Mouse (Mus musculus): ENCODE data around the gene Incenp. TPM values are rescaled to one million over a fixed set of nuclear protein-coding genes. Genes with fewer than 3 reads are reported as not detected.

Gene Incenp
- polyA plus RNA-seq (2015; fragmentation: Nextera tagmentation; extraction: Ambion mirVana), result 102 and 108 TPM in 2 replicates

DNA sequence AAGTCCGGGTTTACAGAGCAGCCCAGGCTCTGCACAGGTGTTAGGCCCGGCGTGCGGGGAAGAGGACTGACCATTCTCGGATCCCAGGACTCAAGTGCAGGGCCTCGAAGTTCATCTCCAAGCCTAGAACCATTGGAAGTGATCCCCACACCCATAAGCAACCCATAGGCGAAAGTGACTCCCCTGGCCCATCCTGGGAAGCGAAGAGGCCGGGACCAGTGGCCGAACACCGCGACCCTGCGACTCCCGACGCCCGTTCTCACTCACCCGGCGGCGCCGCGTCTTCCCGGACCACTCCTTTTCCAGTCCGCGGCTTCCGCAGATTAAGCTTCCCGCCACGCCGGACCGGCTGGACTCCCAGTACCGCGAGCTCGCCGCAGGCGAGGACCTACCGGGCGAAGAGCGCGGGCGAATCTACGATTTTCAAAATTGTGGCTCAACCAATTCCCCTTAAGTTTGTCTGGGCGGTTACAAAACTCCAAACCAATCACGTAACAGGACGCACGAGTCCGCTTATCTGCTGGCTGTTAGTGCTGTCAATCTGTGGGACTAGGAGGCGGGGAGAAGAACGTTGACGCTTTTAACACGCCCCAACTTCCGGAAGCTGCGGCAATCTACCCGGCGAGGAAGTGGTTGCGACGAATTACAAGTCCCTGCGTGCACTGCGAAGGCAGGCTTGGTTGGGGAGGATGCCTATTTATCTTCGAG is at the start of gene Incenp:
TSS of gene Incenp (minus strand) at position 480 of the 708 bp plus-strand sequence.
- Histone ChIP-seq H3K9ac (peak within 1 kb of the TSS; percentile 85), H3K4me2 (replicated peaks) (peak within 1 kb of the TSS; percentile 87), H3K4me1 (peaks cover 31% of the 10 kb centered on the region), H3K27ac (peak within 1 kb of the TSS; percentile 79), H3K36me3 (peaks cover 17% of the 10 kb centered on the region), H3K9me3 (no peaks in the 10 kb centered on the region), H3K4me3 (peak within 1 kb of the TSS; percentile 89), H3K27me3 (no peaks in the 10 kb centered on the region)
- peak; percentile 98 for ATAC-seq (ENCODE audit: low FRiP score, low read depth)
- under 1% methylated on average over 58 of the region's 58 CpGs for WGBS

DNA sequence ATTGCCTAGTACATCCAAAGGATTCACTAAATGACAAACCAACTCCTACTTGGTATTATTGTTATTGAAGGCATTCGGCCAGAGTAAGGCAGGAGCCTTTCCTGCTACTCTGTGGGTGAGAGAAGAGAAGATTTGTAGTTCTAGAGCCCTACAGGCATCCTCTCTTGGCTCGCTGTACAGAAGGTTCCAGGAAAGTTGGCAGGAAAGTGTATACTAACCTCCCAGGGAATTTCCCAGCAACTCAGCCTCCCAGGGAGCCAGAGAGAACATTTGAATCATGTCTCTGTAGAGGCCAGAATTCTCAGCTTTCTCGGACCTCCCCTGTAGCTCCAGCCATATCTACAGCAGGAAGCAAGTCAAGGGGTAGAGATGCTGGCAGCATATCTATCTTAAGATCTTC is 47.6 kb upstream of the Incenp start:
- Histone ChIP-seq H3K4me2 (replicated peaks) (no peak overlapping the region), H3K27me3 (no peaks in the 10 kb centered on the region), H3K36me3 (no peaks in the 10 kb centered on the region), H3K4me3 (no peak overlapping the region), H3K27ac (no peak overlapping the region), H3K9me3 (no peaks in the 10 kb centered on the region; the same call in 1 of the 2 replicates), H3K4me1 (peaks cover 16% of the 10 kb centered on the region), H3K9ac (no peak overlapping the region)
- no peak for ATAC-seq (ENCODE audit: low FRiP score, low read depth)
- 80% methylated on average over 3 of the region's 3 CpGs for WGBS

DNA sequence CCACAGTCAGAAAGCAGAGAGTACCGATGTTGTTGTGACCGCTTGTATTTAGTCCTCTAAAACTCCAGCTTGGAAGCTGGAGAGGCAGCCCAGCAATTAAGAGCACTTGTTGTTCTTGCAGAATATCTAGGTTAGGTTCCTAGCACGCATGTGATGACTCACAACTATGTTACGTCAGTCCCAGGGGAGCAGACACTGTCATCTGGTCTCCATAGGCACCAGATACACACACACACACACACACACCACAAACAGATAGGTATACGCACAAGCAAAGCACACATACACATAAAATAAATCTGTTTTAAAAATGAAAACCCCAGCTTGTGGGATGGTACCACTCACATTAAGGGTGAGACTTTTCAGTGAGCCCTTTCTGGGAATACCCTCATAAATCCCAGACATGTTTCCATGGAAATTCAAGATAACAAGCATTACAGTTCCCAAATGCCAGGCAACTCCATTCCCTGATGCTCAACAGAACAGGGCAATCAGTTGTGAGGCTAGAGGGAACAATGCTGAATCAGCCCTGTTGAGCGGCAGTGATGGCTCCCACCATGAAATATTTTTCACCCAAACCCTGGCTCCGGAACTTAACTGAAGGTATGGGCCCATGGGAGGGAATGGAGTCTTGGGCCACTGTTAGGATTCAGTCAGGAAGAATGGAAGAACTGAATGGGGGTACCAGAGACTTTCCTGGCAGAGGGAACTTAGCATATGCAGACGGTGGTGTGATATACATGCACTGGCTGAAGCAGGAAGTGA is 46.6 kb upstream of the Incenp start:
- no peak for ATAC-seq (ENCODE audit: low FRiP score, low read depth)
- H3K4me3 ChIP-seq, result no peak overlapping the region
- WGBS, result 89% methylated on average over 8 of the region's 8 CpGs
- H3K4me2 ChIP-seq (replicated peaks), result no peak overlapping the region
- H3K4me1 ChIP-seq, result peaks cover 19% of the 10 kb centered on the region
- H3K36me3 ChIP-seq, result no peaks in the 10 kb centered on the region
- no peaks in the 10 kb centered on the region for H3K27me3 ChIP-seq
- no peak overlapping the region for H3K9ac ChIP-seq
- no peak overlapping the region for H3K27ac ChIP-seq
- H3K9me3 ChIP-seq, result no peaks in the 10 kb centered on the region; the same call in 1 of the 2 replicates

DNA sequence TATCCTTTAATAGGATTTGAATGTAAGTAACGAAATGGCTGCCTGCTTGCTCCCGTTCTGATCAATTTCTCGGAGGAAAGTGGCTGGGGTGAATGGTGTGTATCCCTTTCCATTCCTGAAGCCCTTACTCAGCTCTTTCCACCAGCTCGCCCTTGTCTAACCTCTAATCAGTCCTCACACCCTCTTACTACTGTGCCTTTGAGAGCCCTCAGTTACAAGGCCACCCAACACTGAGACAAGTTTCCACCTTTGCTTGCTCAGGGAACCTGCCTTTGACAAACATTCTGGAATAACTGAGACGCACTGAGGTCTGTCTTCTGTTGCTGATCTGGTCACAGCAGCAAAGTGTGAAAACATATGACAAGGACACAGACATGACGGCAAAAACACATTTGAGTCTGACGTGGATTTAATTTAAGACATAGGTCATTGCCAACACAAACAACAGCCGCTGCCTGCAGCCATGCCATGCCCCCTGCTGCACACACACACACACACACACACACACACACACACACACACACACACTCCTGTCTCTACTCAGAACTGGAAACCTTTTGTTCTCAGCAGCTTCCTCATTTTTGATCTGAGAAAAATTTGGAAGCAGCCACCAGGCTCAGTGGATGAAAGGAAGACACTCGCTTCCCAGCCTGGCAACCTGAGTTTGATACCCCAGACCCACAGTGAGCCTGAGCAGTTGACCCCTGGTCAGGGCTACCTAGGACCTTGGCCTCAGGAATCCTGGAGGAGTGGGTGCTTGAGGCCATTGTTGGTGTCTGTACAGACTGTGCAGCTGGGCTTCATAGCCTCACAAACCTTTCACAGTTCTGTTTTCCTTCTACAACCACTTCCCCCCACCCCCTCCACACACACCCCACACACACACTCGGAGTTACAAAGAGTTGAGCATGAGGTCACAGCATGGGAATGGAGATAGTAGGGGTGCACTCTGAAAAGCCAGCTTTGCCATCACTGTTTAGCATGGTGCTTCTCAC is 43.5 kb upstream of the Incenp start:
- ATAC-seq (ENCODE audit: low FRiP score, low read depth), result no peak; the same call in 1 of the 2 replicates
- H3K4me3 ChIP-seq, result no peak overlapping the region
- H3K27me3 ChIP-seq, result no peaks in the 10 kb centered on the region
- H3K4me1 ChIP-seq, result peaks cover 33% of the 10 kb centered on the region
- H3K36me3 ChIP-seq, result no peaks in the 10 kb centered on the region
- H3K9ac ChIP-seq, result no peak overlapping the region
- H3K4me2 ChIP-seq (replicated peaks), result no peak overlapping the region
- H3K9me3 ChIP-seq, result no peaks in the 10 kb centered on the region
- no peak overlapping the region for H3K27ac ChIP-seq
- WGBS, result 59% methylated on average over 10 of the region's 10 CpGs

DNA sequence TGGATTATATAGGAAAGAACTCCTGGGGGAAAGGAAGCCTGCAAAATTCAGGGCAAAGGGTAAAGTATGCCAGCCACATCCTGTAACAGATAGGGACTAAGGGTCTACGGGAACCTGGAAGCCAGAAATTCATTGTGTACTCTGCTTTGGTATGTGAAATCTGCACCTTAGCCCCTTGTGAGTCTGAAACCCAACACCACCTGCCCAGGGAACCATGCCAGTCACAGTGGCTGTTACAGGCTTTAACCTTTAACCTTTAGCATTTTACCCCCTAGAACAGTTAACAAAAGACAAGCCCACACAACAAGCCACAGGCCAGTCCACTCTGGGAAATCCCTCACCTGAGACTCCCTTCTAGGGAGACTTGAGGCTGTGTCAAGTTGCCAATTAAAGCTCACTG is 42.5 kb upstream of the Incenp start:
- WGBS, result 26% methylated on average over 1 of the region's 1 CpGs
- no peak overlapping the region for H3K4me3 ChIP-seq
- no peak overlapping the region for H3K27ac ChIP-seq
- no peaks in the 10 kb centered on the region for H3K9me3 ChIP-seq
- H3K9ac ChIP-seq, result no peak overlapping the region
- no peak overlapping the region for H3K4me2 ChIP-seq (replicated peaks)
- no peak for ATAC-seq (ENCODE audit: low FRiP score, low read depth)
- H3K36me3 ChIP-seq, result no peaks in the 10 kb centered on the region
- no peaks in the 10 kb centered on the region for H3K27me3 ChIP-seq
- H3K4me1 ChIP-seq, result peaks cover 33% of the 10 kb centered on the region

DNA sequence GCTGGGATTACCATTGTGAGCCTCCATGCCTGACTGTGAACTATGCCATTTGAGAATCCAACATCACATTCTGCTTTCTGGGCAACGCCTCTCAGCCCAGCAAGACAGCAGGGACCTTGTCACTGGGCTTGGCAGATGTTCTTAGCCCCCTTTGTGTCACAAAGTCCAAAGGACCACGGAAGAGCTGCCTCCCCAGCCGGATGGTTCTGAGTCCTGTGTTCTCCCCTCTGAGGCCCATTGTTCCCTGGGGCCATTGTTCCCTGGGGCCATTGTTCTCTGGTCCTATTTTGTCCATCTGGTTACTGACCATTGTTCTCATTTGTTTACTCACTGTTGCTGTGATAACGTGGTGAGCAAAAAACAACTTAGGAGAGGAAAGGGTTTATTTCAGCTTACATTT is 41.6 kb upstream of the Incenp start:
- H3K27me3 ChIP-seq, result no peaks in the 10 kb centered on the region
- no peak for ATAC-seq (ENCODE audit: low FRiP score, low read depth)
- no peak overlapping the region for H3K27ac ChIP-seq
- no peaks in the 10 kb centered on the region for H3K36me3 ChIP-seq
- H3K4me2 ChIP-seq (replicated peaks), result no peak overlapping the region
- no peaks in the 10 kb centered on the region for H3K9me3 ChIP-seq
- WGBS, result 63% methylated on average over 4 of the region's 4 CpGs
- no peak overlapping the region for H3K4me3 ChIP-seq
- no peak overlapping the region for H3K9ac ChIP-seq
- peaks cover 33% of the 10 kb centered on the region for H3K4me1 ChIP-seq

DNA sequence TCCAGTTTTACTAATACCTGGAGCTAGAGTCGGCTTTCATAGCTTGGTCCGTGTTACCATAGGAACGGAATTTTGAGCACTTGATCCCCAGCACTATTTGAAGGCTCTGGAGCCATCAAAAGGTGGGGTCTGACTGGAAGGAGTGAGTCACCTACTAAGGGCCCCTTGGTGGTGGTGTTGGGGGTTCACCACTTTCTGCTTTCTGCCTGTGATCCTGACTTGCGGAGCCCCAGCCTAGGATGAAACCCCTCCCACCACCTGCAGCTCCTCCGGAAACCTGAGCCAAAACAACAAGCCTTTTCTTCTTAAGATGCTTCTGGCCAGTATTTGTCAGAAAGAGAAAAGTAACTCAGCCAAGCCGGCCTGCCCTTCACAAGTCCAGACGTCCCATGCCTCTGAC is 40.5 kb upstream of the Incenp start:
- no peaks in the 10 kb centered on the region for H3K36me3 ChIP-seq
- peaks cover 33% of the 10 kb centered on the region for H3K4me1 ChIP-seq
- no peak overlapping the region for H3K4me2 ChIP-seq (replicated peaks)
- ATAC-seq (ENCODE audit: low FRiP score, low read depth), result no peak
- H3K4me3 ChIP-seq, result no peak overlapping the region
- no peak overlapping the region for H3K9ac ChIP-seq
- H3K9me3 ChIP-seq, result no peaks in the 10 kb centered on the region
- WGBS, result 44% methylated on average over 7 of the region's 7 CpGs
- H3K27me3 ChIP-seq, result no peaks in the 10 kb centered on the region
- H3K27ac ChIP-seq, result no peak overlapping the region

DNA sequence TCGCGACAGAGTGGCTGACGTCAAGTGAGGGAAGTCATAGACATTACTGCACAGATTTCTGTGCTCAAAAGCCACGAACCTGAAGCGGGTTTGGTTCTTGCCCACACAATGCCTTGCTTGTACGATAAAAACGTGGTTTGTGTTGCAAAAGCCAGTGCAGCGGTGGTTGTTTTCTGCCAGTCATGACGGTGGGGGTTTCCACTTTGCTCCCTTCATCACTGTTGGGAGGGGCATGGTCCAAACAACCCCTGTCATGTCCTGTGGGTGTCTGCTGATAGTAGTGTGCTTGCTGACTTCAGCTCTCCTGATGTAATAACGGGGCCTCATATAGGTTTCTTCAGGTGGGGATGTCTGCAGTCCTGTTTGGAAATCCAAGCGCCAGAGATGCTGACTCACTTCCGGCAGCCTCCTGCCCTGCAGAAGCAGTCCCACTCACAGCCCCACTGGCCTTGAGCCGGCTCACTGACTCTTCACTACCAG is 39.5 kb upstream of the Incenp start:
- ATAC-seq (ENCODE audit: low FRiP score, low read depth), result no peak
- WGBS, result 67% methylated on average over 13 of the region's 13 CpGs

DNA sequence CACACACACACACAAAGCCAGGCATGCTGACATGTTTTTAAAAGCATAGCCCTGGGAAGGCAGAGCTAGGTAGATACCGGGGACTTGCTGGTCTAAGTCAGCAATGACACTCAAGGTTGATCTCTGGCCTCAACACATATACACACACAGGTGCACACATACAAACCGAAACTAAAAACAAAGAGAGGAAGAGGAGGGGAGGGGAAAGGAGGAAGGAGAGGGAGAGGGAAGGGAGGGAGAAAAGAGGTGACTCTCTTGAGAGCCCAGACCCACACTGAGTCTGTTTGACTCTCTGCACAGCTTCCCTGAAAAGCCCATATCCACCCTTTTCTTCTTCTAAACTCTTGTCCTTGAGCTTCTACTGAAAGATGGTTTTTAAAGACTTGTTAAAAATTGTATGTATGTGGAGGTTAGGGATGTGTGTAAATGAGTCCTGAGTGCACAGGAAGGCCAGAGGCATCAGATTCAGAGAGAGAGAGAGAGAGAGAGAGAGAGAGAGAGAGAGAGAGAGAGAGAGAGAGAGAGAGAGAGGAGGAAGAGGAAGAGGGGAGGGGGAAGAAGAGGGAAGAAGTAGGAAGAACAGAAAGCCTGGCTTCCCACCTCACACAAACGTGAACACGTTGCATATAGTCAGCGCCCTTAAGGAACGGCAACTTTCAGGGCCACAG is 38.9 kb upstream of the Incenp start:
- Histone ChIP-seq H3K4me1 (peaks cover 30% of the 10 kb centered on the region), H3K27me3 (no peaks in the 10 kb centered on the region), H3K36me3 (no peaks in the 10 kb centered on the region), H3K9ac (no peak overlapping the region), H3K27ac (no peak overlapping the region), H3K4me2 (replicated peaks) (peak overlapping the region; percentile 19; the same call in 1 of the 2 replicates), H3K4me3 (no peak overlapping the region), H3K9me3 (no peaks in the 10 kb centered on the region)
- WGBS, result 75% methylated on average over 6 of the region's 6 CpGs
- no peak for ATAC-seq (ENCODE audit: low FRiP score, low read depth)

More for the DNA sequence above, 39.5 kb upstream of the Incenp start:
- H3K27me3 ChIP-seq, result no peaks in the 10 kb centered on the region
- no peaks in the 10 kb centered on the region for H3K9me3 ChIP-seq
- peaks cover 33% of the 10 kb centered on the region for H3K4me1 ChIP-seq
- no peaks in the 10 kb centered on the region for H3K36me3 ChIP-seq
- H3K4me2 ChIP-seq (replicated peaks), result peak overlapping the region; percentile 19; the same call in 1 of the 2 replicates
- no peak overlapping the region for H3K9ac ChIP-seq
- no peak overlapping the region for H3K27ac ChIP-seq
- no peak overlapping the region for H3K4me3 ChIP-seq

DNA sequence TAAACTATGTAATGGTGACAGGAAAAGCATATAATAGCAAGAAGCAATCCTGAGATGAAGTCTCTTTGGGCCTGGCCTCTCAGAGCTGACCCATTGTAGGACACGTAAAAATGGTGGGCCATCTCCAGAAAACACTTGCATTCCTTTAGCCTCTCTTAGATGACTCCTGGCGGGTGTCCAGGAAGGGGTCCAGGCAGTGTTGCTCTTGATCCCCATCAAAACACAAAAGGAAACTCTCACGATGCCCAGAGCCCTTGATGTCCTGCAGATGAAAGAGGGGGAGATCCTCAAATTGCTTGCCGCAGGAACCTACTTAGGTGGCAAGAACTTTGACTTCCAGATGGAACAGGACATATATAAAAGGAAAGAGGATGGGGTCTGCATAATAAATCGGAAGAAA is 38.1 kb upstream of the Incenp start:
- Histone ChIP-seq H3K9ac (no peak overlapping the region), H3K9me3 (no peaks in the 10 kb centered on the region), H3K4me1 (peaks cover 21% of the 10 kb centered on the region), H3K27ac (no peak overlapping the region), H3K4me2 (replicated peaks) (no peak overlapping the region), H3K4me3 (no peak overlapping the region), H3K36me3 (no peaks in the 10 kb centered on the region), H3K27me3 (no peaks in the 10 kb centered on the region)
- WGBS, result 56% methylated on average over 5 of the region's 5 CpGs
- no peak for ATAC-seq (ENCODE audit: low FRiP score, low read depth)

DNA sequence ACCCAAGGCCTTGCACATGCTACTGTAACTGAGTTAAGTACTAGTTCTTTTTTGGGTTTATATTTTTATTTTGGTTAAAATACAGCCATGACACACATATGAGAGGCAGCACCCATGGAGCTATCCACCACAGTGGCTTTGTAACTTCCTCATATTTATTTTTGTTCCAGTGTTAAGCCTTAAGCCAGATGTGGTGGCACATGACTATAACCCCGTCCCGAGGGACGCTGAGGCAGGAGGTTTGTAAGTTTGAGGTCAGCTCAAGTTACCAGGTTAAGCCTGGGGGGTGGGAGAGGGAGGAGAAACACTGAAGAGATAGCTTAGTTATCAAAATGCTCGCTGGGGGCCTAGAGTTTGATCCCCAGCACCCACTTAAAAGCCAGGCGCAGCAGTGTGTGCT is 37.2 kb upstream of the Incenp start:
- H3K9ac ChIP-seq, result no peak overlapping the region
- 66% methylated on average over 5 of the region's 5 CpGs for WGBS
- no peak overlapping the region for H3K27ac ChIP-seq
- no peak overlapping the region for H3K4me2 ChIP-seq (replicated peaks)
- ATAC-seq (ENCODE audit: low FRiP score, low read depth), result no peak
- H3K4me3 ChIP-seq, result no peak overlapping the region
- peaks cover 14% of the 10 kb centered on the region; the same call in 1 of the 2 replicates for H3K4me1 ChIP-seq
- no peaks in the 10 kb centered on the region for H3K36me3 ChIP-seq
- no peaks in the 10 kb centered on the region for H3K27me3 ChIP-seq
- no peaks in the 10 kb centered on the region for H3K9me3 ChIP-seq
